In the genomic region with DNA sequence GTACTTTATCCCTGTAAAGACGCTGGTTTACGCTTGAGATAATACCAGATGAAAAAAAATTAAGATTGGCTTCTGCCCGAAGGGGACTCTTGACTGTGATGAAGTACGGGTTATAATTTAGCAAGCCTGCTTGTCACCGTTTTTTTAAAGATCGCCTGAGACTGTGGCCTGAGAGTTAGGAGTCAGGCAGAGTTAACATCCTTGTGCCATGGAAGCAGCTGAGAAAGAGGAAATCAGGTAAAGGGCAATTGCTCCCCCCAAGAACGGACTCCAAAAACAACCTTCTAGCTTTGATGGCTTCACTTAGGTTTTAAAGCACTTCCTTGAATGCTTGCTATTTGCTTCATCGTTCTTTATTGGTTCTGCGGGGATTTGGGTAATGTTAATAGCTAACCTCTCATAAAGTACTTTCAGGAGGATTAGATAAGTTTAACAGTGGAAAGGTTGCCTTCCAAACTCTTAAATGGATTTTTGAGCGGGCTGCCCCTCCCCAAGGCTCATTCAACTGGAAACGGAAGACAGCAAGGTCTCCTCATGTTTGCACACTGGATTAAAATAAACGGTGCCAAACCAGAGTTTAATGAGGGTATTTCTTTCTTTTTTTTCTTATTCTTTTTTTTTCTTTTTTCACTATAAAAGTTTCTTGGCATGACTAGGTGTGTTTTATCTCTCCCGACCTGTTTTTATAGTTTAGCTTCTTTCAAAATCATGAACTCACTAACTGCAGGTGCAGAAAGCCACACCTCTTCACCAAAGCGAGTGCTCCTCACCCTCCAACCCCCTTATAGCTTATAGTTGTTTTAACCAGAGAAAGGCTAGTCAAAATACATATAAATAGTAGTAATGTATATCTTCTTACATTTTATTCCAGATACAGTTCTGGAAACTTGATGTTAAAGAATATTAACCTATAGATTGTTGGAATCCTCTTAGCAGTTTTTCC, we compare ENCODE assay signal across 7 mouse cellular contexts. TPM values are rescaled to one million over a fixed set of nuclear protein-coding genes. Genes with fewer than 3 reads are reported as not detected.
DNase-seq lines count a peak whose midpoint lies in the region; ATAC-seq and TF ChIP-seq lines count a peak whose summit lies in the region.

No protein-coding gene starts in this region.

- peak overlapping the region; percentile 83 for H3ac ChIP-seq in C2C12 (ENCODE audit: control insufficient read depth, insufficient read length, low read depth)

- peak; percentile 19 for DNase-seq in MEL-GATA-1-ER (ENCODE audit: extremely low read depth, low read depth)
- no peak for DNase-seq in forebrain, postnatal 0 days
- peak; percentile 28 to 44 for DNase-seq in thymus, postnatal 36 days
- DNase-seq in left cerebral cortex, postnatal 4 days: no peak

- peaks cover 9% of the 10 kb centered on the region for H3K36me3 ChIP-seq in C2C12 (ENCODE audit: control insufficient read depth, insufficient read depth)
- H3K36me3 ChIP-seq in forebrain, postnatal 0 days (ENCODE audit: insufficient read depth): no peaks in the 10 kb centered on the region
- peaks cover 8% of the 10 kb centered on the region; the same call in 1 of the 2 replicates for H3K36me3 ChIP-seq in kidney, embryonic 14.5 days (ENCODE audit: control insufficient read depth, insufficient read depth, low read length)

- H3K27me3 ChIP-seq in C2C12 (ENCODE audit: control insufficient read depth, insufficient read depth, insufficient read length): no peaks in the 10 kb centered on the region
- no peaks in the 10 kb centered on the region for H3K27me3 ChIP-seq in forebrain, postnatal 0 days (ENCODE audit: insufficient read depth, low read length)
- H3K27me3 ChIP-seq in kidney, embryonic 14.5 days (ENCODE audit: control insufficient read depth, insufficient read depth, low read length): no peaks in the 10 kb centered on the region

- H3K9ac ChIP-seq in forebrain, postnatal 0 days: peak overlapping the region; percentile 60; the same call in 1 of the 2 replicates
- H3K9ac ChIP-seq in kidney, embryonic 14.5 days (ENCODE audit: low read depth, low read length): peak overlapping the region; percentile 76; the same call in 1 of the 2 replicates

- ATAC-seq in forebrain, postnatal 0 days: no peak
- ATAC-seq in kidney, embryonic 14.5 days (ENCODE audit: low FRiP score, low TSS enrichment): no peak
- peak; percentile 12 for ATAC-seq in megakaryocyte, adult 5-6 weeks (ENCODE audit: poor library complexity, severe bottlenecking)

- H3K79me2 ChIP-seq in C2C12 (ENCODE audit: control insufficient read depth, insufficient read depth): peaks cover 38% of the 10 kb centered on the region

- peaks cover 35% of the 10 kb centered on the region for H3K79me3 ChIP-seq in C2C12 (ENCODE audit: low read depth)

- intact Hi-C loops in left cerebral cortex, postnatal 4 days (cut with DNase I): loop anchor here (10.0 kb wide), 1 partner anchor 100 kb away; no protein-coding TSS in a partner anchor

- 36% methylated on average over 14 of the region's 14 CpGs for WGBS in forebrain, postnatal 0 days
- WGBS in kidney, embryonic 14.5 days: 16% methylated on average over 14 of the region's 14 CpGs

- peaks cover 4% of the 10 kb centered on the region; the same call in 1 of the 2 replicates for H3K4me1 ChIP-seq in forebrain, postnatal 0 days (ENCODE audit: insufficient read depth)
- H3K4me1 ChIP-seq in kidney, embryonic 14.5 days (ENCODE audit: control insufficient read depth, insufficient read depth, low read length): peaks cover 5% of the 10 kb centered on the region; the same call in 1 of the 2 replicates

- peak overlapping the region; percentile 97 for H3K4me3 ChIP-seq in C2C12 (ENCODE audit: insufficient read depth, poor library complexity, severe bottlenecking)
- H3K4me3 ChIP-seq in forebrain, postnatal 0 days (ENCODE audit: low read depth, low read length): peak overlapping the region; percentile 74
- H3K4me3 ChIP-seq in kidney, embryonic 14.5 days (ENCODE audit: low read length): peak overlapping the region; percentile 93

- peak overlapping the region; percentile 87 for H3K27ac ChIP-seq in forebrain, postnatal 0 days (ENCODE audit: low read depth, low read length)
- peak overlapping the region; percentile 98 for H3K27ac ChIP-seq in kidney, embryonic 14.5 days (ENCODE audit: low read depth, low read length)

- no peak for TF ChIP-seq CTCF in C2C12 (IDR thresholded peaks at IDR 0.05; ENCODE audit: control insufficient read depth, insufficient read depth, insufficient read length)
- TF ChIP-seq CTCF in forebrain, postnatal 0 days (IDR thresholded peaks at IDR 0.05; ENCODE audit: low read depth): no peak

- H3K9me3 ChIP-seq in forebrain, postnatal 0 days (ENCODE audit: low read length): no peaks in the 10 kb centered on the region
- peaks cover 3% of the 10 kb centered on the region; the same call in 1 of the 2 replicates for H3K9me3 ChIP-seq in kidney, embryonic 14.5 days (ENCODE audit: control insufficient read depth, low read length)

- peak overlapping the region; percentile 69 for H3K4me2 ChIP-seq in forebrain, postnatal 0 days (ENCODE audit: low read depth)
- peak overlapping the region; percentile 85 for H3K4me2 ChIP-seq in kidney, embryonic 14.5 days (replicated peaks; ENCODE audit: low read depth, low read length)

TF ChIP-seq in C2C12, 6 proteins besides CTCF, POLR2A, EP300 and RAD21:
- TF ChIP-seq MAX (IDR thresholded peaks at IDR 0.05): no peak

RNA-seq across cellular contexts. Expression of gene Tmem87a, which starts 1.2 kb away (rescaled TPM):
- 9.8 TPM for polyA plus RNA-seq in C2C12 (2012; fragmentation: generic; extraction: Trizol)
- 35.5 and 44.5 TPM in 2 replicates for total RNA-seq in forebrain, postnatal 0 days (2014; rRNA removed)
- polyA plus RNA-seq in forebrain, postnatal 0 days (2015; fragmentation: Nextera tagmentation; extraction: Ambion mirVana): 5.4 and 6.5 TPM in 2 replicates
- 17.4 and 20.2 TPM in 2 replicates for polyA plus RNA-seq in kidney, embryonic 14.5 days (2014; fragmentation: Nextera tagmentation; extraction: Ambion mirVana)
- total RNA-seq in megakaryocyte, adult 5-6 weeks (2015): 18.5 and 20.3 TPM in 2 replicates
- total RNA-seq in megakaryocyte, adult 5-6 weeks (2017): 41.7 and 46.8 TPM in 2 replicates
- total RNA-seq in left cerebral cortex, postnatal 4 days (2021): 10 to 100 TPM; 29.8 to 33.1 TPM

RNA-seq across cellular contexts. Expression of gene Ganc, which starts 1.4 kb away (rescaled TPM):
- polyA plus RNA-seq in C2C12 (2012; fragmentation: generic; extraction: Trizol): 2.3 TPM
- 5.8 and 7.7 TPM in 2 replicates for total RNA-seq in forebrain, postnatal 0 days (2014; rRNA removed)
- 5.2 and 6.9 TPM in 2 replicates for polyA plus RNA-seq in forebrain, postnatal 0 days (2015; fragmentation: Nextera tagmentation; extraction: Ambion mirVana)
- 8.2 and 10.8 TPM in 2 replicates for polyA plus RNA-seq in kidney, embryonic 14.5 days (2014; fragmentation: Nextera tagmentation; extraction: Ambion mirVana)
- 10.8 and 11.9 TPM in 2 replicates for total RNA-seq in megakaryocyte, adult 5-6 weeks (2015)
- total RNA-seq in megakaryocyte, adult 5-6 weeks (2017): 20.7 and 21.0 TPM in 2 replicates
- 1 to 10 TPM; 8.3 to 8.9 TPM for total RNA-seq in left cerebral cortex, postnatal 4 days (2021)

RNA-seq across cellular contexts. Expression of gene Capn3, which starts 50.7 kb away (rescaled TPM):
- polyA plus RNA-seq in C2C12 (2012; fragmentation: generic; extraction: Trizol): 1.8 TPM
- total RNA-seq in forebrain, postnatal 0 days (2014; rRNA removed): 0.62 and 1.8 TPM in 2 replicates
- 0.82 and 1.7 TPM in 2 replicates for polyA plus RNA-seq in forebrain, postnatal 0 days (2015; fragmentation: Nextera tagmentation; extraction: Ambion mirVana)
- 1.2 and 1.3 TPM in 2 replicates for polyA plus RNA-seq in kidney, embryonic 14.5 days (2014; fragmentation: Nextera tagmentation; extraction: Ambion mirVana)
- total RNA-seq in megakaryocyte, adult 5-6 weeks (2015): 0.41 and 1.2 TPM in 2 replicates
- total RNA-seq in megakaryocyte, adult 5-6 weeks (2017): 0.15 TPM in 1 of 2 replicates, not detected in the other
- 1 to 10 TPM; 1.6 to 2.7 TPM for total RNA-seq in left cerebral cortex, postnatal 4 days (2021)

RNA-seq across cellular contexts. Expression of gene Vps39, which starts 52.2 kb away (rescaled TPM):
- polyA plus RNA-seq in C2C12 (2012; fragmentation: generic; extraction: Trizol): 12.3 TPM
- 51.5 and 75.0 TPM in 2 replicates for total RNA-seq in forebrain, postnatal 0 days (2014; rRNA removed)
- polyA plus RNA-seq in forebrain, postnatal 0 days (2015; fragmentation: Nextera tagmentation; extraction: Ambion mirVana): 36.0 and 39.5 TPM in 2 replicates
- 11.7 and 22.4 TPM in 2 replicates for polyA plus RNA-seq in kidney, embryonic 14.5 days (2014; fragmentation: Nextera tagmentation; extraction: Ambion mirVana)
- 11.4 and 21.7 TPM in 2 replicates for total RNA-seq in megakaryocyte, adult 5-6 weeks (2015)
- total RNA-seq in megakaryocyte, adult 5-6 weeks (2017): 24.9 and 26.6 TPM in 2 replicates
- total RNA-seq in left cerebral cortex, postnatal 4 days (2021): 10 to 100 TPM; 48.4 to 53.7 TPM

Comparison
In these comparisons a context has a peak if more than half of its experiments do, and no peak if none do; other contexts are left out.
1. DNase-seq: peak in MEL-GATA-1-ER (single experiment) and thymus, postnatal 36 days (2 of 2); none in forebrain, postnatal 0 days (single experiment) and left cerebral cortex, postnatal 4 days (single experiment).
2. Peak in every context shown above with its lines, with median percentiles within 50 percentile points of each other: H3K4me3 ChIP-seq.